Mouse (Mus musculus): ENCODE data around the gene Spem2. TPM values are rescaled to one million over a fixed set of nuclear protein-coding genes. Genes with fewer than 3 reads are reported as not detected.

Gene Spem2
- polyA plus RNA-seq, 1 experiment from 2014 or later, result not detected

DNA sequence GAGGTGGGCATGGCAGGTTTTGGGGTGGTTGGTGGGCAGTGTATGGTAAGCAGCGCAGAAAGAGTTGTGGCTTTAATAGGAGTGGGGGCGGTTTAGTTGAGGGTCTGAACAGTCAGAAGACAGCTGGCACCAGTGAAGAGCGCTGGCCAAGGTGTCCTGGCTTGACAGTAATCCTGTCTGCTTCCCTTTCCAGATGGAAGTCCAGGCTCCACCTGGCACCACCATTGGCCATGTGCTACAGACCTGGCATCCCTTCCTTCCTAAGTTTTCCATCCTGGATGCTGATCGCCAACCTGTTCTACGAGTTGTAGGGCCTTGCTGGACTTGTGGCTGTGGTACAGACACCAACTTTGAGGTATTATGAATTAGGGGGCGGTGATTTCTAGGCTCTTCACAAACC, 29.8 kb upstream of the Spem2 start:
- Histone ChIP-seq H3K27me3 (no peaks in the 10 kb centered on the region), H3K4me2 (replicated peaks) (peak overlapping the region; percentile 86), H3K9me3 (no peaks in the 10 kb centered on the region), H3K4me1 (peaks cover 31% of the 10 kb centered on the region), H3K36me3 (peaks cover 35% of the 10 kb centered on the region), H3K4me3 (peak overlapping the region; percentile 58), H3K9ac (replicated peaks) (no peak overlapping the region; the same call in 1 of the 2 replicates), H3K27ac (replicated peaks) (no peak overlapping the region)
- 97% methylated on average over 6 of the region's 6 CpGs for WGBS
- no peak for ATAC-seq (replicated peaks)

DNA sequence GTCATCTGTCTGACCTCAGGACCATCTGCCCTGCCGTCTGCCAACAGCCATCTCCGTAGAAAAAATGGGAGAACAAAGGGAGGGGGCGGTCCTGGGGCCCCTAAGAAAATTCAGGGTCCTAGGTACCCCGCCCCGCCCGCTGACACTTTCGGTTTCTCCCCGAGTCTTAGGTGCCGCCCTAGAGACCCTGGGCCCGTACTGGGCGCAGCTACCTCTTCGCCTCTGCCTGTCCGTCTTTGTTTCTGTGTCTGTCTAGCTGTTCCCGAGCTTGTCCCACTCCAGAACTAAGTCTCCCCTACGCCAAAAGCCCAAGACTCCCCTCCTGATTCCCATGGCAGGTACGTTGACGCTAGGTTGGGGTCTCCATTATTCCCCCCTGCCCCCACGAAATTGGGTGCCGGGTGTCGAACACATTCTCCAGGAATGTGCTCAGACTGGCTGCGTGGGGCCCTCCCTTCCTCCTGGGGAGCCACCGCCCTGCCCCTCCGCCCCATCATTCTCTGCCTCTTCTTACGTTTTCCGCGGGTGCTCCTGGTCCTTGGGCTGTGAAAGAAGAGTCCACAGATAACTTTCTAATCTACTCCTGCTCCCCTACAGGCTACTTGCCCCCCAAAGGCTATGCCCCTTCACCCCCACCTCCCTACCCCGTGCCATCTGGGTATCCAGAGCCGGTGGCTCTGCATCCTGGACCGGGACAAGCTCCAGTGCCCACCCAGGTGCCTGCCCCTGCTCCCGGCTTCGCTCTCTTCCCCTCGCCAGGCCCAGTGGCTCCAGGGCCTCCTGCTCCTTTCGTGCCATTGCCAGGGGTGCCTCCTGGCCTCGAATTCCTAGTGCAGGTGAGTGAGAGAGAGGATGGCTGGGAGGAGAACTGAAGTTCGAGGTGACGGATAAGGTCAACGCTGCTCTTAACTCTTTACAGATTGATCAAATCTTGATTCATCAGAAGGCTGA, 28.7 kb upstream of the Spem2 start:
- H3K4me2 ChIP-seq (replicated peaks), result peak overlapping the region; percentile 86
- H3K27ac ChIP-seq (replicated peaks), result peak overlapping the region; percentile 97
- peak; percentile 41 for ATAC-seq (replicated peaks)
- no peaks in the 10 kb centered on the region for H3K27me3 ChIP-seq
- 13% methylated on average over 37 of the region's 37 CpGs for WGBS
- H3K9me3 ChIP-seq, result no peaks in the 10 kb centered on the region
- peaks cover 31% of the 10 kb centered on the region for H3K4me1 ChIP-seq
- peaks cover 35% of the 10 kb centered on the region for H3K36me3 ChIP-seq
- H3K4me3 ChIP-seq, result peak overlapping the region; percentile 58
- peak overlapping the region; percentile 66 for H3K9ac ChIP-seq (replicated peaks)

GRCm38 (mm10) chr11:69846198-69846680, 28.0 kb upstream of the Spem2 start, which contains the start of gene Plscr3:
Plscr3 (plus strand) TSS chr11:69846376.
- WGBS, result under 1% methylated on average over 33 of the region's 38 CpGs
- Histone ChIP-seq H3K9me3 (no peaks in the 10 kb centered on the region), H3K27me3 (no peaks in the 10 kb centered on the region), H3K9ac (replicated peaks) (peak within 1 kb of the TSS; percentile 66), H3K4me1 (peaks cover 31% of the 10 kb centered on the region), H3K36me3 (peaks cover 29% of the 10 kb centered on the region), H3K4me2 (replicated peaks) (peak within 1 kb of the TSS; percentile 86), H3K27ac (replicated peaks) (peak within 1 kb of the TSS; percentile 97), H3K4me3 (peak within 1 kb of the TSS; percentile 58)
- ATAC-seq (replicated peaks), result peak; percentile 90

GRCm38 (mm10) chr11:69838714-69839104, 20.4 kb upstream of the Spem2 start:
- Histone ChIP-seq H3K27ac (replicated peaks) (peak overlapping the region; percentile 98), H3K9ac (replicated peaks) (peak overlapping the region; percentile 59), H3K36me3 (no peaks in the 10 kb centered on the region), H3K4me3 (peak overlapping the region; percentile 95), H3K4me1 (peaks cover 39% of the 10 kb centered on the region), H3K27me3 (no peaks in the 10 kb centered on the region), H3K4me2 (replicated peaks) (peak overlapping the region; percentile 96), H3K9me3 (no peaks in the 10 kb centered on the region)
- peak; percentile 20 for ATAC-seq (replicated peaks)
- WGBS, result under 1% methylated on average over 7 of the region's 7 CpGs

DNA sequence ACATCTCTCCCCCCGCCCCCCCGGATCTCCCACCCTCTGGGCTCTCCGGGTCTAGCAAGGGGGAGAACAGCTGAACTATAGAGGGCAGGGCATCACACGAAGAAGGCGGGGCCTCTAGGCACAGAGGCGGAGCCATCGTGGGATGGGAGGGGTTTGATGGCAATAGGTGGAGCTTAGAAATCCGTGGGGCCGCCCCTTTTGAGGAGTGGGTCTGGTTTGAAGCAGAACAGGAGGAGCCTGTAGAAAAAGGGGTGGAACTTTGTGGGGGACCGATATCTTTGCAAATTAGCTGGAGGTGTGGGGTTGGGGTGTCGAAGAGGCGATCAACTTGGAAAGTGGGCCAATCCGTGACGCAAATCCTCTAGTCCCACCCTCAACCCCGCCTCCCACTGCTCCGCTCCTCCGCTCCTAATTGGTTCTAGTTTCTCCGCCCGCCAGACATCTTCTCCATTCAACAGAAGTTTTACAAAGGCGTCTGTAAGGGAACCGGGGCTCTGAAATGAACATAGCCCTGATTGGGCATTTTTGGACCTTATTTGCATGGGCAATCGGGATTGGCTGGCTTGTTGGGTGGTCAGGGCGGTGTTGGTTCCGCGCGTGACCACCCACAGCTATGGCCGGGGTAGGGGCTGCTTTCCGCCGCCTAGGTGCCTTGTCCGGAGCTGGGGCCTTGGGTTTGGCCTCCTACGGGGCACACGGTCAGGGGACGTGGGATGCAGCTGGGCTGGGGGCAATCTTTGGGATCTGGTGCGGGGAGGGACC, 19.9 kb upstream of the Spem2 start, which contains the start of gene Tmem256:
Gene Tmem256 (plus strand): TSS at position 563 of the 762 bp plus-strand sequence.
- Histone ChIP-seq H3K9me3 (no peaks in the 10 kb centered on the region), H3K27me3 (no peaks in the 10 kb centered on the region), H3K36me3 (peaks cover 4% of the 10 kb centered on the region), H3K9ac (replicated peaks) (peak within 1 kb of the TSS; percentile 94), H3K4me1 (peaks cover 45% of the 10 kb centered on the region), H3K4me3 (peak within 1 kb of the TSS; percentile 95), H3K4me2 (replicated peaks) (peak within 1 kb of the TSS; percentile 96), H3K27ac (replicated peaks) (peak within 1 kb of the TSS; percentile 98)
- ATAC-seq (replicated peaks), result peak; percentile 88
- under 1% methylated on average over 34 of the region's 34 CpGs for WGBS

GRCm38 (mm10) chr11:69837604-69837951, 19.3 kb upstream of the Spem2 start, which contains the start of gene Nlgn2:
Nlgn2 (minus strand) TSS chr11:69837784.
- under 1% methylated on average over 32 of the region's 32 CpGs for WGBS
- H3K27ac ChIP-seq (replicated peaks), result peak within 1 kb of the TSS; percentile 98
- no peaks in the 10 kb centered on the region for H3K9me3 ChIP-seq
- H3K27me3 ChIP-seq, result no peaks in the 10 kb centered on the region
- peaks cover 10% of the 10 kb centered on the region for H3K36me3 ChIP-seq
- H3K4me2 ChIP-seq (replicated peaks), result peak within 1 kb of the TSS; percentile 96
- H3K4me3 ChIP-seq, result peak within 1 kb of the TSS; percentile 95
- H3K4me1 ChIP-seq, result peaks cover 50% of the 10 kb centered on the region
- H3K9ac ChIP-seq (replicated peaks), result peak within 1 kb of the TSS; percentile 94
- ATAC-seq (replicated peaks), result peak; percentile 65

DNA sequence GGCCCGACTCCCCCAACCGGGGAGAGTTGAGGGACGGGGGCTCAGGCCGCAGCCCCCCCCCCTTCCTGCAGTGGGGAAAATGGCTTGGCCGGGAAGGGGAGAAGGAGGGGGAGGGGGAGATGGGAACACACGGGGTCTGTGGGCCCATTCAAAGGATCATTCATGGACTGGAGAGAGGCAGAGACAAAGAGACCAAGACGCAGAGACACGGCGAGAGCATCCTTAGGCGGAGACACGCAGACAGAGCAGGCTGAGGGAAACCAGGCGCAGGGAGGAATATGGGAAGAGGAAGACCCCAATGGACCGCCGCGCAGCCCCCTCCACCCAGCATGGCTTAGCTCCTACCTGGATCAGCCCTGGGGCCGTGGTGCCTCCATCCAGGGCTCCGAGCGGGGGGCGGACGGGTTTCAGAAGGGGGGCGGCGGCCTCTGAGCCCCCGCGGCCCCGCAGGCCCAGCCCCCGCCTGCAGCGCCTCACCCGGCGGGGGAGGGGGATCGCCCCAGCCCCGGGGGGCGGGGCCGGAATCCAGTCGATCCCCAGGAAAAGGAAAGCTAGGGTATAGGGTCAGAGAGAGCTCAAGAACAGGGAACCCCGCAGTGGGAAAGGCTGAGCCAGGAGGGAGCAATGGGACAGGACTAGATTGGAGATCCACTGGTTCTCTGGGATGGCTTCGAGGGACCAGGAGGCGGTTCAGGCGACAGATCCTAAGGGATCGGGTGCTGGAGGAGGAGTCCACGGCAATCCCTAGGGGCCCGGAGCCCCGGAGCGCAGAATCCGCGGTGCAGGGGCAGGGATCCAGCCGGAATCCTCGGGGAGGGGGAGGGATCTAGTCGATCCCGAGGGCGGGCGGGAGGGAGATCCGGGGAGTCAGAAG, 18.7 kb upstream of the Spem2 start:
- Histone ChIP-seq H3K4me1 (peaks cover 52% of the 10 kb centered on the region), H3K4me3 (peak overlapping the region; percentile 95), H3K27ac (replicated peaks) (peak overlapping the region; percentile 98), H3K9me3 (no peaks in the 10 kb centered on the region), H3K27me3 (no peaks in the 10 kb centered on the region), H3K4me2 (replicated peaks) (peak overlapping the region; percentile 96), H3K9ac (replicated peaks) (peak overlapping the region; percentile 94), H3K36me3 (peaks cover 16% of the 10 kb centered on the region)
- ATAC-seq (replicated peaks), result peak; percentile 12
- under 1% methylated on average over 51 of the region's 52 CpGs for WGBS

- 3% methylated on average over 4 of the region's 4 CpGs for WGBS
- Histone ChIP-seq H3K36me3 (peaks cover 19% of the 10 kb centered on the region), H3K9me3 (no peaks in the 10 kb centered on the region), H3K27ac (replicated peaks) (peak overlapping the region; percentile 98), H3K27me3 (no peaks in the 10 kb centered on the region), H3K4me3 (peak overlapping the region; percentile 95), H3K9ac (replicated peaks) (peak overlapping the region; percentile 94), H3K4me2 (replicated peaks) (peak overlapping the region; percentile 96), H3K4me1 (peaks cover 52% of the 10 kb centered on the region)
- no peak for ATAC-seq (replicated peaks)
These were observed 17.7 kb upstream of the Spem2 start for GRCm38 (mm10) chr11:69835966-69836335.

- H3K4me1 ChIP-seq, result peaks cover 52% of the 10 kb centered on the region
- peaks cover 19% of the 10 kb centered on the region for H3K36me3 ChIP-seq
- peak overlapping the region; percentile 95 for H3K4me3 ChIP-seq
- no peaks in the 10 kb centered on the region for H3K27me3 ChIP-seq
- peak overlapping the region; percentile 58 for H3K27ac ChIP-seq (replicated peaks)
- 2% methylated on average over 9 of the region's 9 CpGs for WGBS
- no peaks in the 10 kb centered on the region for H3K9me3 ChIP-seq
- ATAC-seq (replicated peaks), result no peak
- peak overlapping the region; percentile 96 for H3K4me2 ChIP-seq (replicated peaks)
- H3K9ac ChIP-seq (replicated peaks), result peak overlapping the region; percentile 94
These were observed 17.2 kb upstream of the Spem2 start for GRCm38 (mm10) chr11:69835326-69835965.

DNA sequence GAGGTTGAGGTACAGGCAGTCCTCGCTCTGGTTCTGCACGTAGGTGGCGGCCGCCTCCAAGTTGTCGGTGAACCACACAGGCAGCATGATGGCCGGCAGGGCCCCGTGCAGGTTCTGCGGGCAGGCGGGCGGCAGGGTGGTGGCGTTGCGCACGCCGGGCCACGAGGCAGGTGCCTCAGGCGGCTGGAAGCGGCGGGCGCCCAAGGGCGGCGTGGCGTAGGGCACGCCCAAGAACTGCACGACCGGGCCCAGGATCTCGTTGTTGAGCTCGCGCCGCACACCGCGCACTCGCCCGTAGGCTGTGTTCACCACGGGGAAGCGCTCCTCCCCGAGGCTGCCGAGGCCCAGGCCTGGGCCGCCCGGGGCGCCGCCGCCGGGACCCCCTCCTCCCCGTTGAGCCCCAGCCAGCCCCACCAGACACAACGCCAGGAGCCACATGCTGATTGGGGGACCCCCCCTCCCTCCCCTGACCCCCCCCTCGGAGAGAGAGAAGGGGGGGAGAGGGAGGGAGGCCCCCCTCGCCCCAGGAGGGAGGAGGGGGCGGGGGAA, 15.8 kb upstream of the Spem2 start:
- Histone ChIP-seq H3K36me3 (peaks cover 22% of the 10 kb centered on the region), H3K27ac (replicated peaks) (peak overlapping the region; percentile 58), H3K4me1 (peaks cover 46% of the 10 kb centered on the region), H3K27me3 (no peaks in the 10 kb centered on the region), H3K4me3 (peak overlapping the region; percentile 95), H3K4me2 (replicated peaks) (peak overlapping the region; percentile 96), H3K9ac (replicated peaks) (peak overlapping the region; percentile 94), H3K9me3 (no peaks in the 10 kb centered on the region)
- WGBS, result 4% methylated on average over 45 of the region's 48 CpGs
- ATAC-seq (replicated peaks), result no peak
